Mouse (Mus musculus): ENCODE results near the gene Ifitm10. TPM values are rescaled to one million over a fixed set of nuclear protein-coding genes. Genes with fewer than 3 reads are reported as not detected.

The Ifitm10 gene
- total RNA-seq, 2 experiments from 2014 or later, result 26.4 to 28.8 TPM

- intact Hi-C loops (cut with DNase I), result no loop called here
These were observed 19.6 kb upstream of the Ifitm10 start for GRCm38 (mm10) chr7:142393191-142393590.

GRCm38 (mm10) chr7:142391609-142392008 is 18.1 kb upstream of the Ifitm10 start:
- no peak for DNase-seq (ENCODE audit: low spot score in 2 of 2)
- intact Hi-C loops (cut with DNase I), result no loop called here

More at GRCm38 (mm10) chr7:142393191-142393590, 19.6 kb upstream of the Ifitm10 start:
- DNase-seq (ENCODE audit: low spot score in 2 of 2), result no peak

DNA sequence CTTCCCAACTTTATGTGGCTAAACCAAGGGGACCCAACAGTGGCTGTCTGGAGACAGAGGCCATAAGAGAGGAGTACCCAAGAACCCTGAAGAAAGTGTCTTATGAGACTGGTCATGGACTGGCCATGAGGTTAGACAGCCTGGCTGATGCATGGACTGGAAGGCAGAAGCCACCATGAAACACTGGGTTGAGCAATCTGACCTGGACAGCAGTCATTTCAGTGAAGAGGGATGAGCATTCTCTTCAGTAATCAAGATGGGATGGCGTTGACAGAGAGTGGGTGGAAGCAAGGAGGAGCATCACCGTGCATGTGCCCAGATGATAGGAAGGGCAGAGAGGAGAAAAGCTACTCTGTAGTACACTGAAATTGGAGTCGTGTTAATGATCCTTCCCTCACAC is 17.6 kb upstream of the Ifitm10 start:
- DNase-seq (ENCODE audit: low spot score in 2 of 2), result no peak
- intact Hi-C loops (cut with DNase I), result no loop called here

DNA sequence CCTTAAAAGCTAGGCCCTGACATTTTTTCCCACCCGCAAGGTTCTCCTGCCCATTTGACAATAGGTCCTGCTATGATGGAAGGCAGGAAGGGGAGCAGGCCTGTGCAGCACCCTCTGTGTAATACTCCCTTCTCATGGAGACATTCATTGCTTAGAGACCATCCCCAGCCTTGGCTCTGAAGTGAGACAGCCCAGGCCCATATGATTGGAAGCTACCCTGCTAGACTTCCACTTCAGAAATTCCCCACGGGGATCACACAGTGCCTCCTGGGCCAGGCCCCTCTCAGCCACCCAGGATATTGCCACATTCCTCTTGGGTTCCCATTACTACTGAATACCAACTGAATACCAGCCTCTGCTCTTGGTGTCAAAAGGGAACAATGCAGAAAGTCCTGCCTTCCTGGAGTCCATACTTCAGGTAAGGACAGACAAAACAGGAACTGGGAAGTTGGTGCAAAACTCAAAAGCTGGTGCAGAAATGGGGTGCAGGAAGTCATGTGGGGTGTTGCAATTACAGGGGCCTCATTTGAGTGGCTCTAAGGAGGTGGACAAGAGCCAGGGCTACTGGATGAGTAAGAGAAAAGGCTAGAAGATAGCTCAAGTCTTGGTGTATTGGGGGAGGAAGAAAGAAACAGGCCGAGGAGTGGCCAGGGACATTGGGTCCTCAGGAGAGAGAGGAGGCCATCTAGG is 16.6 kb upstream of the Ifitm10 start:
- DNase-seq (ENCODE audit: low spot score in 2 of 2), result no peak
- intact Hi-C loops (cut with DNase I), result no loop called here

- intact Hi-C loops (cut with DNase I), result no loop called here
- DNase-seq (ENCODE audit: low spot score in 2 of 2), result no peak
These were observed 15.2 kb upstream of the Ifitm10 start for GRCm38 (mm10) chr7:142388740-142389139.

- DNase-seq (ENCODE audit: low spot score in 2 of 2), result no peak
- intact Hi-C loops (cut with DNase I), result no loop called here
These were observed 14.6 kb upstream of the Ifitm10 start for GRCm38 (mm10) chr7:142388198-142388597.

DNA sequence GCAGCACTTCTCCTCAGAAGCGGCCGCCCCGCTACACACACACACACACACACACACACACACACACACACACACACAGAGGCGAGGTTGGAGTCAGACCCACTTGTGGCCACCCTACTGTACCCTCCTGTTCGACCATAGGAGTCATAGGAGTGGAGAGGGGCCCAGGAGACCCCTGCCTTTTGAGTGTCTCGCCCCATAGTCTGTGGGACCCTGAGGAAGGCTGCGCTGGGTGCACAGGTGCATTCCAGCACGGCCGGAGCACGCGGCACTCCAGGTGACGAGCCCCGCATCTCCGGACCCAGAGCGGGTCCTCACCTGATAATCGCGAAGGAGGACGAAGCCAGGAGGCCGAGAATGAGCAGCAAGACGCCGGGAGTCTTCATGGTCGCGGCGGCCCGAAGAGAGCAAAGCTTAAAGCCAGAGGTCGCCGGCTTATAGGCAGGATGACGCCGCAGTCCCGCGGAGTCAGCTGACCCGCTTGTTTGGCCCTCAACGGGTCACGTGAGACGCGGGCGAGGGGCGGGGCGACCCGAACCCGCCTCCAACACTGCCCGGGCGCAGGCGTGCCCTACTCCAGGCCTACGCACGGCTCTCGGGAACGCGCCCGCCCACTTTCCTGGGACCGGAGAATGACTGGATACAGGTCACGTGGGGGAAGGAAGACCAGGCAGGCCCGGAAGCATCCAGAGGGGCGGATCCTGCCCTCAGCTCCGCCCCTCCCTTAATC is 14.0 kb upstream of the Ifitm10 start, which contains the start of gene Ctsd:
TSS of gene Ctsd (minus strand) at position 620 of the 730 bp plus-strand sequence.
- intact Hi-C loops (cut with DNase I), result loop anchor here (2.0 kb wide), 1 partner anchor 15 kb away; the partner anchor contains the start of gene Ifitm10
- DNase-seq (ENCODE audit: low spot score in 2 of 2), result peak; percentile 97 to 98

GRCm38 (mm10) chr7:142386621-142387201 is 13.2 kb upstream of the Ifitm10 start:
- no peak for DNase-seq (ENCODE audit: low spot score in 2 of 2)
- intact Hi-C loops (cut with DNase I), result loop anchor here (2.0 kb wide), 1 partner anchor 14 kb away; the partner anchor contains the start of gene Ifitm10

DNA sequence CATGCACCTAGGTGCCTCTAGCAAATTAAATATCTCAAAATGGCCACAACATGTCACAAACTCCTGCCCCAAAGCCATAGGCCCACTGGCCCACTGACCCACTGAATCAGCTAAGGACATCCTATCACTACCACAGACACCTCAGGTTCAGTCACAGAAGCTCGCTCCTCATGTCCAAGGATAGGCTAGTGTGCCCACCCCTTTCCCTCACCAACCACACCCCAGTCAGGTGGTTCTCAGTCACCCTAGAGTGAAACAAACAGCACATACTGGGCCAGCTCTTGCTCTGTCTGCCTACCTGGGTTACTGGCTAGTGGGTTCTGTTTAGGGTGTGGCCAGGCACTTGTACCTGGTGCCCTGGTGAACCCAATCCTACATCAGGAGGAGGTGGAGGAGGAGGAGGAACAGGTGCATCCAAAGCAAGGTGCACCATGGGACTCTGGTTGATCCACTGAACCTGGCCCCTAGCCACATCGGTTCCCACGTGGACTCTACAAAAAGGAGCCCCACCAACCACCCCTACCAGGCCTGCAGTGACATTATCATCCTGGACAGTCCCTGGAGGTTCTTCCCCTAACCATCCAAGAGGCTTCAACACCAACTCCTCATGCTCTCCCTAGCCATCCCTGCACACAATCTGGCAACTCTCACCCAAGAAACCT is 12.3 kb upstream of the Ifitm10 start:
- intact Hi-C loops (cut with DNase I), result loop anchor here (2.0 kb wide), 1 partner anchor 13 kb away; the partner anchor contains the start of gene Ifitm10
- DNase-seq (ENCODE audit: low spot score in 2 of 2), result no peak

DNA sequence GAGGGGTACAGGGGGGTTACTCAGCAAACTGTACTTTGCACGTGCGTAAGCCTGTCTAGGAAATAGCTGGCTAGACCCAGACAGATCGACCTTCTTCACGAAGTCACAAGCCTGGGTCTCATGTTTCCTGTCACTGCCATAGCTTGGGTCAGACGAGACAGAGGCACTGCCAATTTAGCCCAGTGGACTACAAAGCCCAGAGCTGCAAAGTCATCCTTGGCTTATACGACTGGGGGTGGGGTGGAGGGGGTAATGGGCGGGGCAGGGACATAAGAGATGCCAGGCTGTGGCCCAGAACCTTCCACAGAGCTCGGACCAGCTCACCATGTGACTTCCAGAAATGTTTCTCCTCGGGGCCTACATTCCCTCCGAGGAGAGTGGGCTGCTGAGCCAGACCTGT is 10.8 kb upstream of the Ifitm10 start:
- no peak for DNase-seq (ENCODE audit: low spot score in 2 of 2)
- intact Hi-C loops (cut with DNase I), result no loop called here

DNA sequence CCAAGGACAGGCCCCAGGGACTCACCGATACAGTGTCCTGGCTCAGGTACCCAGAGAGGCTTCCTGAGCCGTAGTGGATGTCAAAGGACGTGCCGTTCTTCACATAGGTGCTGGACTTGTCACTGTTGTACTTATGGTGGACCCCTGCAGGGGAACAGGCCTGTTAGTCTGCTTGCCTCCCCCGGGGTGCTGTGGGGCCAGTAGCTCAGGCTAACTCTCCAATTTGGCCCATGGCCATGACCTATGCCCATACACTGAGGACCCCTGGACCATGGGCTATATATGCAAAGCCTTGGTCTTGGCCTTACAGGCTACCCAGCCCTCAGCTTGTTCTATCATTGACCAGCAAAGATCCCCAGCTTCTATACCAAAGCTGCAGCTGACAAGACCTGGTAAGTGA is 9.0 kb upstream of the Ifitm10 start, which contains the start of gene Gm49369:
TSS of gene Gm49369 (minus strand) at position 101 of the 400 bp plus-strand sequence.
- intact Hi-C loops (cut with DNase I), result no loop called here
- no peak for DNase-seq (ENCODE audit: low spot score in 2 of 2)

DNA sequence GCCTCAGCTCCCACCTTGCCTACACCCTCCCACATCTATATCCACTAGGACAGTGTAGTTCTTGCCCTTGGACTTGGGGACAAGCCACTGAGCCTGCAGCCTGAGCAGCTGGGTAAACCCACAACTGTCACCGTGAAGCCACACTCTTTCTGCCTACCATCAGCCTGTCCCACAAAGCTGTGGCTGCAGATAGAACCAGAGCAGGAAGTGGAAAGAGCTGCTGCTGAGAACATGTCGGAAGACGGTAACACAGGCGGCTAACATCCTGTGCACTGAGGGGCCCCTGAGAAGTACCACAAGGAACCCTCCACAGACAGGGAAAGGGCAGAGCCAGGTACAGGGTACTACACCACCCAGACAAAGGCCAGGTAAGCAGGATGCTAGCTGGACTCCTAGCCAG is 7.6 kb upstream of the Ifitm10 start:
- intact Hi-C loops (cut with DNase I), result no loop called here
- DNase-seq (ENCODE audit: low spot score in 2 of 2), result no peak

DNA sequence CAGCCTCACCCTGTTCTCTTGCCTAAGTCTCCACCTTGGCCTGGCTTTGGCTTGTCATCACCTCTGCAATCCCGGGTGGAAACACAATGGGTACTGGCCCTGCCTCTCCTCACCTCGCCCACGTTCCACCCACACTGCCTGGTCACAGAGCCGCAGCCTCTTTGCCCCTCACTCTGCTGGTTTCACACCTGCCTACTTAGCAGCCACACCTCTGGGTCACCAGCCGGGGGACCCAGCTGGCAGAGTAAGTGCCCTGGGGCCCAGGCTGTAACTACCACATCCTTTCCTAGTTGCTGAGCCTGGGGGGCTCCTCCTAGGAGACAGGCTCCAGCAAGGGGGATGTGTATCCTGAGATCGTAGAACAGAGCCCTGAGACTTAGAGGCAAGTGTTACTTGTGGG is 5.6 kb upstream of the Ifitm10 start:
- DNase-seq (ENCODE audit: low spot score in 2 of 2), result no peak
- intact Hi-C loops (cut with DNase I), result no loop called here

DNA sequence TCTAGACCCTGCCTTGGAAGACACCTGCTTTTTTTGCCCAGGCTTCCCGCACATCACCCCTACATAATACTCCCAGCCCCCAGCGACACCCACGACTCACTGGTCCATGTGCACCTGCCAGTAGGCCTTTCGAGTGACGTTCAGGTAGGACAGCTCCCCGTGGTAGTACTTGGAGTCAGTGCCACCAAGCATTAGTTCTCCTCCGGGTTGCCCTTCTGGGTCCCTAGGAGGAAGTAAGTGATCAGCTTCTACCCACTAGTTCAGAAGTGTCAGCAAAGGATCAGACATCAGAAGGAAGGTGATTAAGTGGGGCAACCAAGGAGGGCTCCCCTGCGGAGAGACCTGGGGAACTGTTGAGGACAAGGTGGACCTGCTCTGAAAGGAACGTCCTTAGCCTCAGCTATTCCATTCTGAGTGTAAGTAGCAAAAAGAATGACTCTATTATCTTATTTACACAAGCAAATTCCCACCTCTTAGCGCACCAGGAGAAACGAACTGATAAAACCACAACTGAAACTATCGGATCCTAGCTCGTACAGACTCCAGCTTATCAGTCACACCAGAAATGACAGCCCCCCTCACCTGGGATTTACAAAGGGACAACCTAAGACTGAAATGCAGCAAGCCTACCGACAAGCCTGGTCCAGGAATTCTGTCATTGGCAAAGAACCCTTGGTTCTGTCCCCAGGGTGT is 3.8 kb upstream of the Ifitm10 start:
- DNase-seq (ENCODE audit: low spot score in 2 of 2), result no peak
- intact Hi-C loops (cut with DNase I), result no loop called here

DNA sequence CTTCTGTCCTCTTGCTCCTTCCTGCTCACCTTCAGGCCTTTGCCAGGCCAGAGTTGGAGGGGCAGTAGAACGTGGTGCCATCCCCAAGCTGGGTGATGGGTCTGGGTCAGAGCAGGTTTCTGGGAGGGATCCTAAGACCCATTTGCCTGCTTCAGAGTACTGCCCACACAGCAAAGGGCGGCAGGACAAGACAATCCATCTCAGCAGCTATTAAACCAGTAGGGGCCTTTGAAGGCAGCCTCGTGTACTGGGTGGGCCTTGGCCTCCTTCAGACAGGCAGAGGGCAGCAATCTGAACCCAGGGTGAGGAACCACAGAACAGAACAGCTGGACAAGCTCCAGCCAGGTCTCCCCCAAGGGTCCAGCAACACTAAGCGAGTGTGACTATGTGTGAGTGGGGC is 2.5 kb upstream of the Ifitm10 start:
- no peak for DNase-seq (ENCODE audit: low spot score in 2 of 2)
- intact Hi-C loops (cut with DNase I), result no loop called here

DNA sequence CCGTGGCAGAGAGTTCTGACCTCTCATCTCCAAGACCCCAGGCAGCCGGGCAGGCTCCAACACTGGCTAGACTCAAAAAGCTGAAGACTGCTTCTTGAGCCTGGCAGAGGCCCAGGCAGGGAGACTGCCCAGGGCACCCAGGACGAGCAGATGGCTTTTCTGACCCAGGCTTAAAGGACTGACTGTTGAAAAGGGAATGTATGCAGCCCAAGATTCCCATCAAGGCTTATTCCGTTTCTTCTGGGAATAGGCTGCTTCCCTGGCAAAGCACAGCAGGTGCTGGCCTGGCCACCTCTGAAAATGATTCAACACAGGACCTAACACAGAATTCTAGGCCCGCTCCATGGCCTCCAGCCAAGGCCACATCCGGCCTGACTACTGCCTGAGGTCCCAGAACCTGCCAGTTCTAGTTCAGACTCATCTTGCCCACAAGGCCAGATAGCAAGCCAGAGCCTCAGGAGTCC is 1.7 kb upstream of the Ifitm10 start:
- intact Hi-C loops (cut with DNase I), result no loop called here
- peak in 1 of 2 experiments; percentile 45 for DNase-seq (ENCODE audit: low spot score in 2 of 2)

- intact Hi-C loops (cut with DNase I), result no loop called here
- no peak for DNase-seq (ENCODE audit: low spot score in 2 of 2)
These were observed 961 bp upstream of the Ifitm10 start for GRCm38 (mm10) chr7:142374413-142375015.

DNA sequence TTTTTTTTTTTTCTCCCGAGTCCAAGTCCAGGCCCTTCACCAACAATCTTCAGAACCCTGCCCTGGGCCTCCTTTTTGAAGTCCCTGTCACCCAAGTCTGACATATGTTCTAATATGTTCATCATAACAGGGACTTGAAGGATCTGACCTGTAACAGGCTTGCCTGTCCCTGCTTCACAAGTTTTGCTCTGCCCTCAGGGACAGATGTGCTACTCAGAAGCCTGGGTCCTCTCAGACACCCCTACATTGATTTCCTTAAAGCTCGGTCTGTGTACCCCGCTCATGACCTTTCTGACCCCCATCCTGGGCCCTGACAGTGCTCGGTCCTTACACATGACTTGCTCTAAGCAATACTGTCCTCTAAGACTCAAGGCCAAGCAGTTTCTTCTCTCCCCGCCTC is 514 bp downstream of the Ifitm10 start:
- no peak for DNase-seq (ENCODE audit: low spot score in 2 of 2)
- intact Hi-C loops (cut with DNase I), result loop anchor here (2.0 kb wide), 1 partner anchor 14 kb away; no protein-coding TSS in a partner anchor
